In the genomic region with DNA sequence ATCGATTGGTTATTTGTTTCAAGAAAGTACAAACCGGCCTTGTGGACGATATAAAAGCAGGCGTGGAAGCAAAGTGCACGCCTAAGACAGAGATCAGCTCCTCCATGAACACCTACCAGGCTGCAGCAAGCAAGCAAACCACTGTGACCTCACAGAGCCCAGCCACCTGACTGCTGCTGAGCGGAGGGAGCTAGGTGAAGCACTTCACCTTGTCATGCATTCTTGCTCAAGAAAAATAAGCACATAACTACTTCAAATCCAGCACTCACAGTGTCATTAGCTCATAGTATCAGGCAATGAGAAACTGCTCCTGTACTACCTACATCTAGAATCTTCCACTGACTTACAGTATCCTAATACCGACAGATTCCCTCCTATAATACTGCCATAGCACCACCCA, we compare ENCODE assay signal across 17 mouse cellular contexts. TPM values are rescaled to one million over a fixed set of nuclear protein-coding genes. Genes with fewer than 3 reads are reported as not detected.
"Had no signal": no experiment of that assay in that cellular context is flagged by ENCODE, and none has a peak within 500 bp of the region (broad histone marks: within the 10 kb centered on the region; RNA-seq: fewer than 3 reads in every experiment).

No protein-coding gene starts in this region.

RNA-seq across cellular contexts. Expression of a gene that starts 39.3 kb away (rescaled TPM):
- polyA plus RNA-seq: frontal cortex, adult 2 months; heart, adult 2 months; heart, embryonic 11.5 days; heart, embryonic 13.5 days; heart, embryonic 15.5 days; heart, postnatal 0 days; hindbrain, embryonic 11.5 days; hindbrain, embryonic 13.5 days; hindbrain, postnatal 0 days; inflammation-experienced regulatory T-cells, adult 6 months; intestine, embryonic 15.5 days; intestine, postnatal 0 days; kidney, embryonic 14.5 days; kidney, embryonic 16.5 days; limb, embryonic 12.5 days; limb, embryonic 14.5 days; liver, embryonic 11.5 days had no signal
